Mouse (Mus musculus): ENCODE measurements around the gene Sypl. TPM values are rescaled to one million over a fixed set of nuclear protein-coding genes. Genes with fewer than 3 reads are reported as not detected.

Sypl gene
- polyA plus RNA-seq, 2 experiments: 54.1 to 104 TPM

DNA sequence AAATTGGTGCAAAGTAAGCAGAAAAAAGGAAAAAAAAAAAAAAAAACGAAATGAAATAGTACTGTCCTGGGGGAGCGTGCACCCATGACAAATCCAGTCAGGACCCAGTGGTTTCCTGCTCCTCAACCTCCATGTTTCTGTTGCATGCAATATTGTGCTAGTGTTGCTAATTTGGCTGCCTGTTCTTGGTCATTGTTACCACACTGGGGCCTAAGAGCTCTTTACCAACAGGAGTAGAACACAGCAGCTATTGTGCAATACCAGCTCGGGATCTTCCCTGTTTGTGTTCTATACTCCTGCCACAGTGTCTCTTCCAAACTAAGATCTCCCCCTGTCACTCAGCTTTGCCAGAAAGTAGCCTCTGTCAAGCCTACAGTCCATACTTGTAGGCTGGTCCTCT lies 9.7 kb upstream of the Sypl start:
- WGBS: 71% methylated on average over 3 of the region's 3 CpGs
- H3K4me2 ChIP-seq (replicated peaks; ENCODE audit: low read depth, low read length, severe bottlenecking): no peak overlapping the region
- no peaks in the 10 kb centered on the region for H3K27me3 ChIP-seq (ENCODE audit: control insufficient read depth, insufficient read depth, low read length)
- TF ChIP-seq POLR2A (IDR thresholded peaks at IDR 0.05; ENCODE audit: borderline replicate concordance, extremely low read depth, insufficient read depth, insufficient read length): no peak
- DNase-seq (ENCODE audit: low spot score): no peak
- ATAC-seq (ENCODE audit: low FRiP score, low read depth): no peak
- no peaks in the 10 kb centered on the region for H3K9me3 ChIP-seq (ENCODE audit: control insufficient read depth, low read length)
- peaks cover 3% of the 10 kb centered on the region; the same call in 1 of the 2 replicates for H3K4me1 ChIP-seq (ENCODE audit: control insufficient read depth, insufficient read depth, low read length)
- no peak overlapping the region for H3K27ac ChIP-seq (replicated peaks; ENCODE audit: low read depth, low read length)
- H3K36me3 ChIP-seq (ENCODE audit: control insufficient read depth, insufficient read depth, low read length): no peaks in the 10 kb centered on the region
- no peak overlapping the region for H3K9ac ChIP-seq (ENCODE audit: low read depth, low read length, severe bottlenecking)
- no peak overlapping the region for H3K4me3 ChIP-seq (replicated peaks; ENCODE audit: low read length)

GRCm38 (mm10) chr12:32944884-32945454 lies 8.7 kb upstream of the Sypl start:
- H3K9ac ChIP-seq (ENCODE audit: low read depth, low read length, severe bottlenecking): no peak overlapping the region
- H3K27me3 ChIP-seq (ENCODE audit: control insufficient read depth, insufficient read depth, low read length): no peaks in the 10 kb centered on the region
- WGBS: 50% methylated on average over 8 of the region's 8 CpGs
- peaks cover 3% of the 10 kb centered on the region; the same call in 1 of the 2 replicates for H3K4me1 ChIP-seq (ENCODE audit: control insufficient read depth, insufficient read depth, low read length)
- no peak for ATAC-seq (ENCODE audit: low FRiP score, low read depth)
- H3K9me3 ChIP-seq (ENCODE audit: control insufficient read depth, low read length): no peaks in the 10 kb centered on the region
- no peak overlapping the region for H3K27ac ChIP-seq (replicated peaks; ENCODE audit: low read depth, low read length)
- H3K36me3 ChIP-seq (ENCODE audit: control insufficient read depth, insufficient read depth, low read length): no peaks in the 10 kb centered on the region
- TF ChIP-seq POLR2A (IDR thresholded peaks at IDR 0.05; ENCODE audit: borderline replicate concordance, extremely low read depth, insufficient read depth, insufficient read length): no peak
- DNase-seq (ENCODE audit: low spot score): no peak
- H3K4me3 ChIP-seq (replicated peaks; ENCODE audit: low read length): no peak overlapping the region
- no peak overlapping the region for H3K4me2 ChIP-seq (replicated peaks; ENCODE audit: low read depth, low read length, severe bottlenecking)

GRCm38 (mm10) chr12:32946376-32946775 lies 7.3 kb upstream of the Sypl start:
- H3K4me2 ChIP-seq (replicated peaks; ENCODE audit: low read depth, low read length, severe bottlenecking): no peak overlapping the region
- no peak for TF ChIP-seq POLR2A (IDR thresholded peaks at IDR 0.05; ENCODE audit: borderline replicate concordance, extremely low read depth, insufficient read depth, insufficient read length)
- H3K27ac ChIP-seq (replicated peaks; ENCODE audit: low read depth, low read length): no peak overlapping the region
- H3K36me3 ChIP-seq (ENCODE audit: control insufficient read depth, insufficient read depth, low read length): no peaks in the 10 kb centered on the region
- no peaks in the 10 kb centered on the region for H3K27me3 ChIP-seq (ENCODE audit: control insufficient read depth, insufficient read depth, low read length)
- ATAC-seq (ENCODE audit: low FRiP score, low read depth): no peak
- no peak overlapping the region for H3K4me3 ChIP-seq (replicated peaks; ENCODE audit: low read length)
- no peak overlapping the region for H3K9ac ChIP-seq (ENCODE audit: low read depth, low read length, severe bottlenecking)
- H3K4me1 ChIP-seq (ENCODE audit: control insufficient read depth, insufficient read depth, low read length): peaks cover 3% of the 10 kb centered on the region; the same call in 1 of the 2 replicates
- H3K9me3 ChIP-seq (ENCODE audit: control insufficient read depth, low read length): no peaks in the 10 kb centered on the region
- WGBS: 79% methylated on average over 4 of the region's 4 CpGs
- no peak for DNase-seq (ENCODE audit: low spot score)

DNA sequence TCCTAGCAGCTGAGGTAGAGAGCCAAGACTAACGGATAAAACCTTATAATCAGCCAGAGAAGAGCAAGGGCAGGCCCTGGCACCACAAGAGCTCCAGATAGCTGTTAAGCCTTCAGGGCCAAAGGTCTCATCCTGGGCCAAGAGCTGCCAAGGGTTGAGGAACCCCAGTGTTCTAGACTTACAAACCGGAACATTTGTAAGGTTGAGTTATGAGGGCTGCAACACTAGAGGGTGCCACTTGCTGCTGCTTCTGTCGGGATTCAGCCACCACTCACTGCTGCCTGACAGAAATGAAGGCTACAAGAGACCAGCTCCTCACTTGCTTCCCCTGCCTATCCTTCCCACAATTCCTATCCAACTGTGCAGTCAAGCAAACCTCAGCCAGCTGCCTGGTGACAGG lies 1.3 kb upstream of the Sypl start:
- Histone ChIP-seq H3K9ac (ENCODE audit: low read depth, low read length, severe bottlenecking) (no peak overlapping the region), H3K36me3 (ENCODE audit: control insufficient read depth, insufficient read depth, low read length) (no peaks in the 10 kb centered on the region), H3K9me3 (ENCODE audit: control insufficient read depth, low read length) (no peaks in the 10 kb centered on the region), H3K4me2 (replicated peaks; ENCODE audit: low read depth, low read length, severe bottlenecking) (no peak overlapping the region), H3K27me3 (ENCODE audit: control insufficient read depth, insufficient read depth, low read length) (no peaks in the 10 kb centered on the region), H3K27ac (replicated peaks; ENCODE audit: low read depth, low read length) (no peak overlapping the region), H3K4me1 (ENCODE audit: control insufficient read depth, insufficient read depth, low read length) (peaks cover 8% of the 10 kb centered on the region), H3K4me3 (replicated peaks; ENCODE audit: low read length) (no peak overlapping the region)
- no peak for TF ChIP-seq POLR2A (IDR thresholded peaks at IDR 0.05; ENCODE audit: borderline replicate concordance, extremely low read depth, insufficient read depth, insufficient read length)
- no peak for ATAC-seq (ENCODE audit: low FRiP score, low read depth)
- no peak for DNase-seq (ENCODE audit: low spot score)
- WGBS: 41% methylated on average over 3 of the region's 3 CpGs

- WGBS: 21% methylated on average over 6 of the region's 6 CpGs
- no peaks in the 10 kb centered on the region for H3K27me3 ChIP-seq (ENCODE audit: control insufficient read depth, insufficient read depth, low read length)
- H3K4me1 ChIP-seq (ENCODE audit: control insufficient read depth, insufficient read depth, low read length): peaks cover 11% of the 10 kb centered on the region
- DNase-seq (ENCODE audit: low spot score) (no peak), ATAC-seq (ENCODE audit: low FRiP score, low read depth) (no peak)
- peak overlapping the region; percentile 77 for H3K9ac ChIP-seq (ENCODE audit: low read depth, low read length, severe bottlenecking)
- no peaks in the 10 kb centered on the region for H3K36me3 ChIP-seq (ENCODE audit: control insufficient read depth, insufficient read depth, low read length)
- H3K9me3 ChIP-seq (ENCODE audit: control insufficient read depth, low read length): no peaks in the 10 kb centered on the region
- H3K27ac ChIP-seq (replicated peaks; ENCODE audit: low read depth, low read length): peak overlapping the region; percentile 93
- no peak for TF ChIP-seq POLR2A (IDR thresholded peaks at IDR 0.05; ENCODE audit: borderline replicate concordance, extremely low read depth, insufficient read depth, insufficient read length)
- H3K4me3 ChIP-seq (replicated peaks; ENCODE audit: low read length): peak overlapping the region; percentile 78
- H3K4me2 ChIP-seq (replicated peaks; ENCODE audit: low read depth, low read length, severe bottlenecking): peak overlapping the region; percentile 61
Measured at GRCm38 (mm10) chr12:32953066-32953465, 625 bp upstream of the Sypl start.

All from limb, embryonic 14.5 days (tissue).